Mouse (Mus musculus): ENCODE data around the gene Ddost. TPM values are rescaled to one million over a fixed set of nuclear protein-coding genes. Genes with fewer than 3 reads are reported as not detected.

The Ddost gene
- total RNA-seq (2023), result 53.3 to 61.6 TPM (median 57.8 TPM) in 4 replicates

GRCm38 (mm10) chr4:138304340-138305104 lies at the start of gene Ddost:
Gene Ddost, plus strand, starts transcription at chr4:138304730.

GRCm38 (mm10) chr4:138326077-138326695 lies 21.7 kb downstream of the Ddost start, which contains the start of gene Pink1:
Gene Pink1, minus strand, starts transcription at chr4:138326307.

Other genes with a start within 250 kb of the Ddost start
- gene Hp1bp3, start 88.4 kb upstream of the Ddost start, total RNA-seq (2023), result 101 to 109 TPM (median 106 TPM) in 4 replicates
- 0.17 to 0.33 TPM in 2 of 4 replicates, not detected in the others for gene Sh2d5, start 54.3 kb upstream of the Ddost start, total RNA-seq (2023)
- gene Kif17, start 54.3 kb upstream of the Ddost start, total RNA-seq (2023), result 0.27 TPM in 1 of 4 replicates, not detected in the others
- 34.8 to 38.7 TPM (median 36.5 TPM) in 4 replicates for gene Pink1, start 21.6 kb downstream of the Ddost start, total RNA-seq (2023)
- gene Cda, start 63.3 kb downstream of the Ddost start, total RNA-seq (2023), result not detected in 4 replicates
- not detected in 4 replicates for gene Fam43b, start 91.8 kb downstream of the Ddost start, total RNA-seq (2023)
- gene Mul1, start 129.9 kb downstream of the Ddost start, total RNA-seq (2023), result 39.5 to 53.6 TPM (median 43.8 TPM) in 4 replicates
- 0.85 to 1.4 TPM (median 0.98 TPM) in 4 replicates for gene Camk2n1, start 149.6 kb downstream of the Ddost start, total RNA-seq (2023)